Mouse (Mus musculus) kidney, adult 2 months (tissue): Measurements from ENCODE around the gene Sgpl1.

Source experiments
- CTCF ChIP-seq: fragments of 200-500 bp; conservative IDR thresholded peaks from 2 replicates; pipeline ENCODE4 v1.5.1; 2011; ENCODE audit warnings: low read depth, mild to moderate bottlenecking, control low read depth, low read length, moderate library complexity, mixed read lengths; ENCODE audit not compliant: insufficient read depth, insufficient read length
- POLR2A ChIP-seq: fragments of 200-500 bp; IDR thresholded peaks from one replicate; pipeline ENCODE4 v1.6.1; 2011; ENCODE audit warnings: low read depth, low read length, control low read depth

DNA sequence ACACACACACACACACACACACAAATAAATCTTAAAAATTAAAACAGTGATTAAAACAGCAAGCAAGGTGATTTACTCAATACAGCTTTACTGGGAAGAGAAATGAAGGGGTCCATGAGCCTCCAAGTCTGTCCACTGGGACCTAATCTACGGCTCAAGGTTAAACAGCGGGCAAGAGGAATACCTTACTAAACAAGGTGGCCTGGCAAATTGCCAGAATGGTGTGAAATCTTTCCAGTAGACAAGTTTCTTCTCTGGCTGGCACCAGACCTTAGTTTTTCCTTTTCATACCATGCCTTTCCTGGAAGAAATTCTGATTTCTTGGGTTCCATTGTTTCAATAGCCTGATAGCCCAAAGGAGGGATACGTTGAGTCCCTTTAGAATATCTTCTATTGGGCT lies 59.0 kb downstream of the Sgpl1 start:
- no peak for TF ChIP-seq POLR2A
- TF ChIP-seq CTCF = no peak
